Mouse (Mus musculus) naive thymus-derived CD4-positive, alpha-beta T cell, adult 2 months (primary cell): ENCODE results near the gene Gm13043.
"Not testable (repeated sequence)": the region's sequence is repeated elsewhere in the genome, so short reads cannot be mapped to it uniquely, and the experiment has no call there.

ENCODE experiments used
- DNase-seq: peaks from one replicate; pipeline ENCODE4 v3.0.0-alpha.2; 2011; ENCODE audit warnings: low read depth

The Gm13043 gene

DNA sequence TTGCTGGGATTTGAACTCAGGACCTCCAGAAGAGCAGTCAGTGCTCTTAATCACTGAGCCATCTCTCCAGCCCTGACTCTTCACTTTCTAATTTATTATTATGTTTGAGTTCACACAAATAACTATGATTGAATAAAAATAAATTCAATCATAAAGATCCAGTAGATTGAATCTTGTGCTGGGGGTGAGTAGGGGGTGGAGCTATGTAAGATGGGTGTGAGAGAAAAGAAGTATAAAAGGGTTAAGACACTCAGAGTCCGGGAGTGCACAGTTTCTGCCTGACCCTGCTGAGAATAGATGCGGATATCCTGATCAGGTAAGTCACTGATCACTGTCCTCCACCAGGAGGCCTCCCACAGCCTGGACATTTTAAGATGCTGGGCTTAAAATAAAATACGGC lies at the start of gene Gm13043:
Gene Gm13043 (plus strand): TSS at position 301 of the 400 bp plus-strand sequence.
- no peak for DNase-seq

- DNase-seq, result not testable (repeated sequence)
These were observed 24.5 kb downstream of the Gm13043 start, which contains the start of gene Gm13040 for GRCm38 (mm10) chr4:143535654-143536053. Gene Gm13040, plus strand, starts transcription at chr4:143535954.

GRCm38 (mm10) chr4:143551400-143551799 lies 40.3 kb downstream of the Gm13043 start, which contains the start of the genes BC080695 and Gm13057:
Gene BC080695, plus strand, starts transcription at chr4:143551700.
Gene Gm13057, plus strand, starts transcription at chr4:143551709.
- not testable (repeated sequence) for DNase-seq
